Mouse (Mus musculus) retina, postnatal 7 days (tissue): ENCODE results near the gene Gm20521.

Experiments
- DNase-seq: peaks from one replicate; pipeline ENCODE4 v3.0.0-alpha.2; 2012; ENCODE audit warnings: low read depth, low spot score

Gm20521 gene

GRCm38 (mm10) chr14:54883154-54884021, at the start of gene Gm20521, which contains the start of gene Bcl2l2:
Gm20521 (plus strand) TSS chr14:54883441.
Bcl2l2 (plus strand) TSS chr14:54883377.
- DNase-seq, result peak; percentile 76

GRCm38 (mm10) chr14:54843461-54843860, 39.8 kb upstream of the Gm20521 start:
- DNase-seq, result peak; percentile 54

GRCm38 (mm10) chr14:54855726-54856125, 27.5 kb upstream of the Gm20521 start:
- no peak for DNase-seq

GRCm38 (mm10) chr14:54856703-54857102, 26.5 kb upstream of the Gm20521 start:
- no peak for DNase-seq

GRCm38 (mm10) chr14:54857891-54858290, 25.4 kb upstream of the Gm20521 start:
- DNase-seq, result no peak

GRCm38 (mm10) chr14:54860511-54860910, 22.7 kb upstream of the Gm20521 start:
- DNase-seq, result no peak

GRCm38 (mm10) chr14:54863501-54864312, 19.5 kb upstream of the Gm20521 start:
- peak; percentile 79 for DNase-seq

- no peak for DNase-seq
Observed at GRCm38 (mm10) chr14:54864313-54865036, 18.8 kb upstream of the Gm20521 start.

GRCm38 (mm10) chr14:54865626-54866025, 17.6 kb upstream of the Gm20521 start:
- no peak for DNase-seq

GRCm38 (mm10) chr14:54866268-54866667, 17.0 kb upstream of the Gm20521 start:
- DNase-seq, result no peak

GRCm38 (mm10) chr14:54866936-54867335, 16.3 kb upstream of the Gm20521 start:
- DNase-seq, result no peak

GRCm38 (mm10) chr14:54868026-54868425, 15.2 kb upstream of the Gm20521 start:
- DNase-seq, result no peak

GRCm38 (mm10) chr14:54870861-54871260, 12.4 kb upstream of the Gm20521 start, which contains the start of gene Homez:
Homez (minus strand) TSS chr14:54870961.
- DNase-seq, result no peak

GRCm38 (mm10) chr14:54874165-54874564, 9.1 kb upstream of the Gm20521 start:
- no peak for DNase-seq

GRCm38 (mm10) chr14:54875844-54876538, 7.2 kb upstream of the Gm20521 start:
- DNase-seq, result peak; percentile 38

- peak; percentile 90 for DNase-seq
Observed at GRCm38 (mm10) chr14:54876539-54877047, 6.6 kb upstream of the Gm20521 start.

GRCm38 (mm10) chr14:54877048-54877715, 6.1 kb upstream of the Gm20521 start, which contains the start of gene Ppp1r3e:
Ppp1r3e (minus strand) TSS chr14:54877550.
- DNase-seq, result peak; percentile 40

GRCm38 (mm10) chr14:54884022-54884712, 926 bp downstream of the Gm20521 start:
- no peak for DNase-seq

- no peak for DNase-seq
Observed at GRCm38 (mm10) chr14:54885309-54885708, 2.1 kb downstream of the Gm20521 start.

- no peak for DNase-seq
Observed at GRCm38 (mm10) chr14:54892200-54892599, 9.0 kb downstream of the Gm20521 start, which contains the start of gene Pabpn1. Pabpn1 (plus strand) TSS chr14:54892500.
